Mouse (Mus musculus): ENCODE measurements around the gene Trp53. TPM values are rescaled to one million over a fixed set of nuclear protein-coding genes. Genes with fewer than 3 reads are reported as not detected.
A peak's percentile ranks its signal among the peaks of the same experiment; 100 is the strongest.
"Not testable (repeated sequence)": the region's sequence is repeated elsewhere in the genome, so short reads cannot be mapped to it uniquely, and the experiment has no call there.

The Trp53 gene
- polyA plus RNA-seq, 1 experiment from 2014 or later, result 32.6 TPM

GRCm38 (mm10) chr11:69613553-69614256, 33.5 kb downstream of the Trp53 start:
- WGBS (ENCODE audit: insufficient replicate concordance), result 8% methylated on average over 19 of the region's 19 CpGs
- Histone ChIP-seq H3K4me2 (ENCODE audit: low read depth, low read length) (peak overlapping the region; percentile 74), H3K36me3 (replicated peaks; ENCODE audit: insufficient read depth, low read length) (no peaks in the 10 kb centered on the region), H3K27me3 (ENCODE audit: insufficient read depth, low read length) (no peaks in the 10 kb centered on the region), H3K4me3 (ENCODE audit: low read depth, low read length) (peak overlapping the region; percentile 26), H3K9me3 (ENCODE audit: low read length) (no peaks in the 10 kb centered on the region), H3K4me1 (ENCODE audit: insufficient read depth) (peaks cover 4% of the 10 kb centered on the region; the same call in 1 of the 2 replicates), H3K9ac (replicated peaks) (peak overlapping the region; percentile 42), H3K27ac (ENCODE audit: low read depth) (no peak overlapping the region)
- ATAC-seq, result peak; percentile 71
- peak; percentile 88 for DNase-seq
- TF ChIP-seq EP300 (IDR thresholded peaks at IDR 0.05; ENCODE audit: low read depth) (no peak), CTCF (IDR thresholded peaks at IDR 0.05; ENCODE audit: low read depth) (peak; percentile 90)

GRCm38 (mm10) chr11:69614257-69614588, 34.1 kb downstream of the Trp53 start:
- H3K9me3 ChIP-seq (ENCODE audit: low read length); H3K27ac ChIP-seq (ENCODE audit: low read depth); DNase-seq; ATAC-seq; H3K36me3 ChIP-seq (replicated peaks; ENCODE audit: insufficient read depth, low read length); H3K4me1 ChIP-seq (ENCODE audit: insufficient read depth); H3K9ac ChIP-seq (replicated peaks); H3K27me3 ChIP-seq (ENCODE audit: insufficient read depth, low read length): not testable (repeated sequence)
- Histone ChIP-seq H3K4me3 (ENCODE audit: low read depth, low read length) (peak overlapping the region; percentile 26; the same call in 1 of the 2 replicates), H3K4me2 (ENCODE audit: low read depth, low read length) (peak overlapping the region; percentile 74)
- 44% methylated on average over 11 of the region's 11 CpGs for WGBS (ENCODE audit: insufficient replicate concordance)

- ATAC-seq, result no peak
- no peak overlapping the region for H3K27ac ChIP-seq (ENCODE audit: low read depth)
- no peak overlapping the region for H3K4me3 ChIP-seq (ENCODE audit: low read depth, low read length)
- no peak overlapping the region for H3K4me2 ChIP-seq (ENCODE audit: low read depth, low read length)
- TF ChIP-seq CTCF (IDR thresholded peaks at IDR 0.05; ENCODE audit: low read depth) (no peak), EP300 (IDR thresholded peaks at IDR 0.05; ENCODE audit: low read depth) (no peak)
- peaks cover 10% of the 10 kb centered on the region for H3K4me1 ChIP-seq (ENCODE audit: insufficient read depth)
- H3K36me3 ChIP-seq (replicated peaks; ENCODE audit: insufficient read depth, low read length), result no peaks in the 10 kb centered on the region
- no peak overlapping the region for H3K9ac ChIP-seq (replicated peaks)
- no peaks in the 10 kb centered on the region for H3K27me3 ChIP-seq (ENCODE audit: insufficient read depth, low read length)
- DNase-seq, result no peak
- H3K9me3 ChIP-seq (ENCODE audit: low read length), result no peaks in the 10 kb centered on the region
- 43% methylated on average over 10 of the region's 10 CpGs for WGBS (ENCODE audit: insufficient replicate concordance)
These were observed 36.6 kb downstream of the Trp53 start for GRCm38 (mm10) chr11:69616781-69617180.

- WGBS (ENCODE audit: insufficient replicate concordance), result 37% methylated on average over 5 of the region's 5 CpGs
- Histone ChIP-seq H3K4me3 (ENCODE audit: low read depth, low read length) (no peak within 1 kb of the TSS), H3K4me2 (ENCODE audit: low read depth, low read length) (no peak within 1 kb of the TSS), H3K27me3 (ENCODE audit: insufficient read depth, low read length) (no peaks in the 10 kb centered on the region), H3K36me3 (replicated peaks; ENCODE audit: insufficient read depth, low read length) (no peaks in the 10 kb centered on the region), H3K27ac (ENCODE audit: low read depth) (no peak within 1 kb of the TSS), H3K4me1 (ENCODE audit: insufficient read depth) (peaks cover 10% of the 10 kb centered on the region), H3K9ac (replicated peaks) (peak within 1 kb of the TSS; percentile 26; the same call in 1 of the 2 replicates), H3K9me3 (ENCODE audit: low read length) (no peaks in the 10 kb centered on the region)
- ATAC-seq, result no peak
- TF ChIP-seq CTCF (IDR thresholded peaks at IDR 0.05; ENCODE audit: low read depth) (no peak), EP300 (IDR thresholded peaks at IDR 0.05; ENCODE audit: low read depth) (no peak)
- DNase-seq, result no peak
These were observed 37.6 kb downstream of the Trp53 start, which contains the start of gene Shbg for GRCm38 (mm10) chr11:69617805-69618204. Gene Shbg, minus strand, starts transcription at chr11:69617905.

GRCm38 (mm10) chr11:69620394-69621081, 40.4 kb downstream of the Trp53 start:
- no peaks in the 10 kb centered on the region for H3K36me3 ChIP-seq (replicated peaks; ENCODE audit: insufficient read depth, low read length)
- ATAC-seq, result no peak
- no peak overlapping the region for H3K4me3 ChIP-seq (ENCODE audit: low read depth, low read length)
- H3K4me2 ChIP-seq (ENCODE audit: low read depth, low read length), result no peak overlapping the region
- no peak for TF ChIP-seq CTCF (IDR thresholded peaks at IDR 0.05; ENCODE audit: low read depth)
- TF ChIP-seq EP300 (IDR thresholded peaks at IDR 0.05; ENCODE audit: low read depth), result no peak
- no peak overlapping the region for H3K27ac ChIP-seq (ENCODE audit: low read depth)
- H3K9me3 ChIP-seq (ENCODE audit: low read length), result no peaks in the 10 kb centered on the region
- DNase-seq, result no peak
- 51% methylated on average over 7 of the region's 7 CpGs for WGBS (ENCODE audit: insufficient replicate concordance)
- no peaks in the 10 kb centered on the region for H3K27me3 ChIP-seq (ENCODE audit: insufficient read depth, low read length)
- no peak overlapping the region for H3K9ac ChIP-seq (replicated peaks)
- peaks cover 7% of the 10 kb centered on the region for H3K4me1 ChIP-seq (ENCODE audit: insufficient read depth)

- Histone ChIP-seq H3K4me3 (ENCODE audit: low read depth, low read length) (peak within 1 kb of the TSS; percentile 63), H3K9me3 (ENCODE audit: low read length) (no peaks in the 10 kb centered on the region), H3K4me2 (ENCODE audit: low read depth, low read length) (peak within 1 kb of the TSS; percentile 74), H3K27me3 (ENCODE audit: insufficient read depth, low read length) (no peaks in the 10 kb centered on the region), H3K9ac (replicated peaks) (peak within 1 kb of the TSS; percentile 74), H3K27ac (ENCODE audit: low read depth) (peak within 1 kb of the TSS; percentile 75), H3K36me3 (replicated peaks; ENCODE audit: insufficient read depth, low read length) (no peaks in the 10 kb centered on the region), H3K4me1 (ENCODE audit: insufficient read depth) (peaks cover 7% of the 10 kb centered on the region)
- TF ChIP-seq EP300 (IDR thresholded peaks at IDR 0.05; ENCODE audit: low read depth) (no peak), CTCF (IDR thresholded peaks at IDR 0.05; ENCODE audit: low read depth) (no peak)
- DNase-seq, result peak; percentile 73
- WGBS (ENCODE audit: insufficient replicate concordance), result 4% methylated on average over 20 of the region's 20 CpGs
- ATAC-seq, result peak; percentile 83
These were observed 41.6 kb downstream of the Trp53 start, which contains the start of gene Sat2 for GRCm38 (mm10) chr11:69621571-69622268. Gene Sat2, plus strand, starts transcription at chr11:69622024.

Measured in liver, postnatal 0 days (tissue).